Mouse (Mus musculus): ENCODE measurements around the gene Dazap2.
A peak's percentile ranks its signal among the peaks of the same experiment; 100 is the strongest.

Dazap2 gene

GRCm38 (mm10) chr15:100637661-100638060 lies 22.5 kb downstream of the Dazap2 start:
- DNase-seq (ENCODE audit: low read depth, low spot score): peak; percentile 72

GRCm38 (mm10) chr15:100639972-100640750 lies 25.0 kb downstream of the Dazap2 start:
- no peak for DNase-seq (ENCODE audit: low read depth, low spot score)

GRCm38 (mm10) chr15:100641226-100641810 lies 26.2 kb downstream of the Dazap2 start:
- DNase-seq (ENCODE audit: low read depth, low spot score): no peak

- no peak for DNase-seq (ENCODE audit: low read depth, low spot score)
Measured at GRCm38 (mm10) chr15:100642451-100642850, 27.3 kb downstream of the Dazap2 start.

GRCm38 (mm10) chr15:100646161-100646560 lies 31.0 kb downstream of the Dazap2 start:
- no peak for DNase-seq (ENCODE audit: low read depth, low spot score)

- DNase-seq (ENCODE audit: low read depth, low spot score): no peak
Measured at GRCm38 (mm10) chr15:100650111-100650510, 35.0 kb downstream of the Dazap2 start.

- DNase-seq (ENCODE audit: low read depth, low spot score): no peak
Measured at GRCm38 (mm10) chr15:100651610-100652009, 36.5 kb downstream of the Dazap2 start.

GRCm38 (mm10) chr15:100654271-100654670 lies 39.1 kb downstream of the Dazap2 start:
- DNase-seq (ENCODE audit: low read depth, low spot score): no peak

GRCm38 (mm10) chr15:100655201-100655600 lies 40.1 kb downstream of the Dazap2 start:
- DNase-seq (ENCODE audit: low read depth, low spot score): no peak

- DNase-seq (ENCODE audit: low read depth, low spot score): no peak
Measured at GRCm38 (mm10) chr15:100660306-100660705, 45.2 kb downstream of the Dazap2 start.

GRCm38 (mm10) chr15:100660805-100661204 lies 45.7 kb downstream of the Dazap2 start:
- no peak for DNase-seq (ENCODE audit: low read depth, low spot score)

- DNase-seq (ENCODE audit: low read depth, low spot score): peak; percentile 81
Measured at GRCm38 (mm10) chr15:100664813-100665274, 49.7 kb downstream of the Dazap2 start.

- peak; percentile 65 for DNase-seq (ENCODE audit: low read depth, low spot score)
Measured at GRCm38 (mm10) chr15:100665411-100666218, 50.5 kb downstream of the Dazap2 start.

GRCm38 (mm10) chr15:100666219-100666696 lies 51.1 kb downstream of the Dazap2 start:
- peak; percentile 39 for DNase-seq (ENCODE audit: low read depth, low spot score)

GRCm38 (mm10) chr15:100666851-100667250 lies 51.7 kb downstream of the Dazap2 start:
- peak; percentile 26 for DNase-seq (ENCODE audit: low read depth, low spot score)

GRCm38 (mm10) chr15:100667420-100667819 lies 52.3 kb downstream of the Dazap2 start:
- DNase-seq (ENCODE audit: low read depth, low spot score): no peak

GRCm38 (mm10) chr15:100667871-100668545 lies 52.9 kb downstream of the Dazap2 start:
- peak; percentile 66 for DNase-seq (ENCODE audit: low read depth, low spot score)

- DNase-seq (ENCODE audit: low read depth, low spot score): peak; percentile 90
Measured at GRCm38 (mm10) chr15:100669337-100669736, 54.2 kb downstream of the Dazap2 start, which contains the start of gene Bin2. Bin2 (minus strand) TSS chr15:100669553.

- DNase-seq (ENCODE audit: low read depth, low spot score): peak; percentile 78
Measured at GRCm38 (mm10) chr15:100670004-100670403, 54.9 kb downstream of the Dazap2 start.

All from CD4-positive, CD25-positive, alpha-beta regulatory T cell, adult 2 months (primary cell).